Mouse (Mus musculus) bone marrow, adult 2 months (tissue): Measurements from ENCODE around the gene Myh14.

Experiments used
- CTCF ChIP-seq: fragments of 200-500 bp; IDR thresholded peaks from 2 replicates; pipeline ENCODE4 v1.5.1; 2011; ENCODE audit warnings: low read length, control low read depth; ENCODE audit not compliant: control insufficient read depth, insufficient read depth
- POLR2A ChIP-seq: fragments of 200-500 bp; IDR thresholded peaks from 2 replicates; pipeline ENCODE4 v1.6.1; 2011; ENCODE audit warnings: low read depth, mild to moderate bottlenecking, control low read depth, low read length, borderline replicate concordance; ENCODE audit not compliant: control insufficient read depth

GRCm38 (mm10) chr7:44604619-44605018 lies 66.0 kb downstream of the Myh14 start:
- TF ChIP-seq POLR2A (no peak), CTCF (no peak)
